Mouse (Mus musculus) fibroblast of lung, adult 2 months (primary cell): ENCODE measurements at regions not wholly inside any gene's neighbourhood (a gene's known extent, or its start where the extent isn't known, plus 50 kb on each side); places are given as distances from the start of the nearest gene placed in this dataset.

Experiments
- DNase-seq: peaks from one replicate; pipeline ENCODE4 v3.0.0-alpha.2; 2011; ENCODE audit warnings: low read depth

GRCm38 (mm10) chr8:88417307-88418095 is 55.5 kb upstream of the Brd7 start:
- no peak for DNase-seq

DNA sequence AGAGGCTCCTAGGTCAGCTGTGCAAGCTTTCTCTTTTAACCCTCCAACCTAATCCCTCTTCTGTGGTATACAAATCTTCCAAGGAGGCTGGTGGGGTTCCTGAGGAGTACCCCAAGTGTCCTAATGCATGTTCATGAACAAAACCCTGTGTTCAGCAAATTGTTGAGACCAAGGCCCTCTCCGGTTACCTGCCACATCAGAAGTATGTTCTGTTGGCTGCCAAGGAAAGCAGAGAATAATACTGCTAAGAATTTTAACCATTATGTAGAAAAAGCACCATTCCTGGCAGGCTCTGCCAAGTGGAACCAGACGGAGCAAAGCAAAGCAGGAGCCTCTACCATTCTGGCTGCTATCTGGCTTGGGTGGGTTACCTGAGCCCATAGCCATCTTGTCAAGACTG is 61.3 kb upstream of the Brd7 start:
- DNase-seq, result no peak

DNA sequence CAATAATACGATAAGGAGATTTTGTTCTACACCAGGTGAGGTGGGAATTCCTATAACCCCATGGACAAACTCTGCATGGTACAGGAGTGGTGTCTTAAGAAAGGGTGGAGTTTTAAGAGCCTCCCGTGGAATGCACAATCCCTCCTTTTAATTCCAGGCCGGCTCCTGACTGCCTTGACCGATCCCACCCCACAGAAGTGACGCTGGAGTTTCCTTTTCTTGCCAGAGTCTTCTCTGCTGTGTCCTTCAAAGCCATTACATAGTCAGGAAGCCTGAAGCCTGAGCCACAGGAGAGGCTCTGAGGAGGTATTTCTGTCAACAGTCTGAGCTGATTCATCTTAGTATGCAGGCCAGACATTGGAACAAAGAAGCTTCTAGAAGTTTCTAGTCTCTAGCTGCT is 66.6 kb upstream of the Brd7 start:
- peak; percentile 11 for DNase-seq

GRCm38 (mm10) chr8:88431389-88431788 is 69.4 kb upstream of the Brd7 start:
- DNase-seq, result no peak

DNA sequence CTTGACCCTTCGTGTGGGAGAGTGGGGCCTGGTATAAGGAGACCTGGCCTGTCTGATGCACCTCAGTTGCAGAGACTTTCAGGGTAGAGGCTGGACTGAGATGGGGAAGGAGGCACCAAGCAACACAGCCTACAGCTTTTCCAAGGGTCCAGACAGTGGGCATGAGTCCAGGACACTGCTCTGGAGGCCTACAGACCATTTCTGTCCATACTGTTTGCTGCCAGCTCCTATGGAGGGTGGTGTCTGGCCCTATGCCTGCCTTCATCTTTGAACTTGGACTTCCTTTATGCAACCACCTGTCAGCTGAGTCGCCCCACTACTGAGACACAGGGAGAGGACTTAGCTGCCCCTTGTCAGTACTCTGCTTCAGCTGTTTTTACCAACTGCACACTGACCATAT is 73.7 kb upstream of the Brd7 start:
- no peak for DNase-seq

DNA sequence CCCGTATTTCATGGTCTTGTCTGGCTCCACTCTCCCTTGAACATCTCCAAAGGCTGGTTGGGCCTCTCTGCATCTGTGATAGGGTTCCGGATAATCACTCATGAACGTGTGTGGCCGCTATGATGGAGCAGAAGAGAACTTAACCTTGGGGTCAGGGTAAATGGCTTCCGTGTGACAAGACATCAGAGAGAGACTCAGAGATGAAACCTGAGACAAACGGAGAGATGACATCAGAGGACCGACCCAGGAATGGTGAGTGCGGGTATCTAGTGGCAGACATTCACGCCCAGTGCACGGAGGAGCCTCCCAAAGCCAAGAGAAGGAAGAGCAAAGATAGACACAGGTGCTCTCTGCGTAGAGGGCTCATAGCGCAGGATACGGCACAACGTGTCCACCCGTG is 78.2 kb upstream of the Brd7 start:
- no peak for DNase-seq

DNA sequence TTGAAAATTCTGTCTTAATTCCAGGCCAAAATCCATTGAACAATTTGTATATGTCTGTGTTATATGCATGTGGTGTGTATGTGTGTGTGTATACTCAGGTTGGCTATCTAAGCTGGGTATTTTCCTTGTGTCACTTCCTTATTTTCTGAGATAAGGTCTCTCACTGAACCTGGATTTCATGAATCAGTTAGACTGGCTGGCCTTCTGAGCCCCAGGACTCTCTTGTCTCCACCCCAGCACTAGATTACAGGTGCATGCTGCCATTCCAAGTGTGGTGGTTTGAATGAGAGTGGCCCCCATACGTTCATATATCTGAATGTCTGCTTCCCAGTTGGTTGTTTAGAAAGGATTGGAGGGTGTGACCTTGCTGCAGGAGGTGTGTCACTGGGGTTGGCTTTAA is 77.8 kb upstream of the Nkd1 start:
- DNase-seq, result no peak

GRCm38 (mm10) chr8:88447406-88447805 is 73.7 kb upstream of the Nkd1 start:
- DNase-seq, result no peak

GRCm38 (mm10) chr8:88447844-88448535 is 73.2 kb upstream of the Nkd1 start:
- DNase-seq, result no peak

DNA sequence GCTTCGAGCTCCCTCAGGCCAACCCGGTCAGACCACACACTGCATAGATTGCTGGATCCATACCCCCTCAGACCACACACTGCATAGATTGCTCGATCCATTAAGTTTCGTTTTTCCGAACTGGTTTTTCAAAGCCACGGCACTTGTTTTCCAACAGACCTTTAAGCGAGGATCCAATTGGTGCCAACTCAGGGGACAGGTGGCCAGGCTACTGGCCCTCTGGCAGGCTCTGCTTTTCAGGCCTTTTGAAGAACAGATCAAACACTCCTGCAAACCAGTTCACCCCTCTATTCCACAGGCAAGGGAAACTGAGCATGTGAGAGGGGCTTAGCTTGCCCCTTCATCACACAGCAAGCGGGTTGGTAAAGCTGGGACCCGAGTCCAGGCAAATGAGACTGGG is 72.2 kb upstream of the Nkd1 start:
- no peak for DNase-seq

DNA sequence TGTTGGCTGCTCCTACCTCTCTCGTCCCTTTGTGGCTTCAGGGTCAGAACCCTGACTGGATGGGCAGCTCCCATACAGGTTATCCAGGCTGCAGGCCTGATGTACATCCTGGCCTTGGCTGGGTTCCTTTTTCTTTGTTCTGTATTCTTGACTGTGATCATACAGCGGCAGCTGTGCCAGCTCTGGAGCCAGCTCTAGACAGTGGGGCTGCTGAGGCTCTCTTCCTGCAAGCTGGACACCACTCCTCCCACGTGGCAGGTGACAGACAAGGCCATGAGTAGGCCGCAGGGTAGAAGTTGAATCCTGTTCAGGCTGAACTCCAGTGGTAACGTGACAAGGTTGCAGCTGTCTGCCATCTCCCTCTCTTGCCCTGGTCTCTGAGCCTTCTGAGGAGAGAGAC is 71.6 kb upstream of the Nkd1 start:
- no peak for DNase-seq

- DNase-seq, result no peak
Observed at GRCm38 (mm10) chr8:88450864-88451657, 70.1 kb upstream of the Nkd1 start.

- DNase-seq, result no peak
Observed at GRCm38 (mm10) chr8:88451658-88452500, 69.3 kb upstream of the Nkd1 start.

DNA sequence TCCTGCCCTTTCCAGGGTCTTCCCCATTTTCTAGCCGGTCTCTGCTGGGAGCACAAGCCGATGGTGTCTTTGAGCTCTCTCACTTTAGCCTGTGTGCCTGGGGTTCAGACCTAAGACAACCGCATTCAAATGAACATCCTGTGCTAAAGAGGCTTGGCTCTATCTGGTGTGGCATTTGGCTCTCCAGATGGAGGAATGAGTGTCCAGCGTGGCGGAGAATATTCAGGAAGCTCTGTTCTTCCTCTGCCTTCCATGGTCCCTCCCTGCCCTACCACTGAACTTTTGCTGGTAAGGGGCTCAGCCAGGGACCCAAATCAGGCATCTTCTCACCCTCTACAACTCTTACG is 68.7 kb upstream of the Nkd1 start:
- DNase-seq, result no peak

DNA sequence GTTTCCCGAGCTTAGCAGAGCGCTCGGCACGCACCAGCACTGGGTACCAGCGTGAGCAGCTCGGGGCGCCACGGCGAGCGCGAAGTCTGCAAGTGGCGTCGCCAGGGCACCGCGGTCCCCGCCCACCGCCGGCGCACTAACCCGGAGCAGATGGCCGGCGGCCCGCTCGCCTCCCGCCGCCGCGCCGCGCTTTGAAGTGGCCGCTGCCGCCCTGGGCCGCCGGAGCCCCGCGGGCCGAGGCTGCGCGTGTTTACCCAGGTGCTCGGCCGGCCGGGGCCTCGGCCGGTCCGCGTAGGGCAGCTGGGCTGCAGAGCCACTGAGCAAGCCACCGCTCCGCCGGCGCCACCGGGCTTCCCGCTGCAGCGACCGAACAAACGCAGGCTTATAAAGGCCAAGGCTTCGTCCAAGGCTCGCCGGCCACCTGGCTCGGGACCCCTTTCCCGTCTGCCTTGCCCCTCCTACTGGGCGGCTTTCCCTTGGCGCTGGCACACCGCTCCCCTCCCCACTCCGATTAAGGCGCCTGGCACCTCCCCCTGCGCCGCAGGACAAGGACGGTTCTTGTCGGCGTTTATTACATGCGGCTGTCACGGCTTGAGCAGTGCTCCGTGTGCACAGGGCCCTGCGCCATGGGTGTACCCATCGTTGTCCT is 67.0 kb upstream of the Nkd1 start:
- DNase-seq, result no peak

GRCm38 (mm10) chr8:88454906-88455305 is 66.2 kb upstream of the Nkd1 start:
- DNase-seq, result no peak

GRCm38 (mm10) chr8:88455434-88456020 is 65.6 kb upstream of the Nkd1 start:
- no peak for DNase-seq

DNA sequence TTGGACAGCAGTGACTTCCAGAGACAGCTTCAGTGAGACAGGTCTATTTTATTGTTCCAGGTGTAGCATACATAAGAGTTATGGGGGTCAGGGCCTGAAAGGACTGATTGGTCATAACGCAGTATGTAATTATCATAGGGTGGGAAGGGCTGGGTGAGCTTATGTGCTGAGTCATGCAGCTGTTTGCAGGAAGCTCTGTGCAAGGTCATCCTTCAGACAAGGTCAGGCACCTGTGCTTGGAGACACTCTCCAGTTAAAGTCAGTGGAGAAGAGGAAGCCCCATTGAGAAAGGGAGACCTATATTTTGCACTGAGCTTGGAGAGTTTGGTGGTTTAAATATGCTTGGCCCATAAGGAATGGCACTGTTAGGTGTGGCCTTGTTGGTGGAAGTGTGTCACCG is 62.0 kb upstream of the Nkd1 start:
- no peak for DNase-seq

DNA sequence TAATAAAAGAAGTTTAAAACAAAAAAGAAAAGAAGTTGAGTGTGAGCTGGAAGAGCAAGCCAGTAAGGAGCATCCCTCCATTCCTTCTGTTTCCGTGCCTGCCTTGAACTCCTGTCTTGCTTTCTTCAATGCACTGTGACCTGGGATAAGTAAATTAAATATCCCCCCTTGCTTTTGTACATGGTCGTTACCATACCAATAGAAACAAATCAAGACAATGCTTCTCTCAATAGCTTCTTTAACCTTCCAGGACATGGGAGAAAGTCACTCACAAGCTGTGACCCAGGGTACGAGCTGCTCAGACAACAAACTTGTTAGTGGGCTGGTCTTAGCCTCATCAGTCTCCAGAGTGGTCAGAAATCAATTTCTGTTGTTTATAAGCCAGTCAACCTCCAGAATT is 53.4 kb upstream of the Nkd1 start:
- DNase-seq, result no peak

DNA sequence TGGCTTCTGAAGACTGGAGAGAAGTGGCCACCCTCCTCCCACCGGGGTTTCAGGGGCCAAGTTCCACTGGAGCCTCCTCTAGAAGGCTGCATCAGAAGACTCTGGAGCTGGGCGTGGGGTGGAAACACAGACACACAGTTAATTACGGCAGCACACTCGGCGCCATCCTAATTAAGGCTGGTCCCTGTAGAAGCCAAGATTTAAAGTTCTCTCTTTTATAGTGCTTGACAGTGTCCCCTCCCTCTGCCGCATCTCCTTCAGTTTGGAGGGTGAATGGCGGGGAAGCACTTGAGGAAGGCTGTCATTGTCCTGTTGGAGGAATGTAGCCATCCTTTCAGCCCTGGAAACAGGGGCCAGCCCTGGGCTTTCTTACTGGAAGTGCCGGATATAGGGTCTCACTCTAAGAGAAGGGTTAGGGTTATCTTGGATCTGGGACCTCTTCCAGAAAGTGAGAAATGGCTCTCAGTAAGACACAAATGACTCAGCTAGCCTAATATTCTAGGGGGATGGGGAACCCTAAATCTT is 50.2 kb upstream of the Nkd1 start:
- DNase-seq, result no peak
